Mouse (Mus musculus) telencephalon, adult 2 months (tissue): ENCODE data around the gene Top2a.

Experiments
- DNase-seq: peaks from one replicate; pipeline ENCODE4 v3.0.0-alpha.2; 2011; ENCODE audit warnings: low read depth, low spot score

Top2a gene

DNA sequence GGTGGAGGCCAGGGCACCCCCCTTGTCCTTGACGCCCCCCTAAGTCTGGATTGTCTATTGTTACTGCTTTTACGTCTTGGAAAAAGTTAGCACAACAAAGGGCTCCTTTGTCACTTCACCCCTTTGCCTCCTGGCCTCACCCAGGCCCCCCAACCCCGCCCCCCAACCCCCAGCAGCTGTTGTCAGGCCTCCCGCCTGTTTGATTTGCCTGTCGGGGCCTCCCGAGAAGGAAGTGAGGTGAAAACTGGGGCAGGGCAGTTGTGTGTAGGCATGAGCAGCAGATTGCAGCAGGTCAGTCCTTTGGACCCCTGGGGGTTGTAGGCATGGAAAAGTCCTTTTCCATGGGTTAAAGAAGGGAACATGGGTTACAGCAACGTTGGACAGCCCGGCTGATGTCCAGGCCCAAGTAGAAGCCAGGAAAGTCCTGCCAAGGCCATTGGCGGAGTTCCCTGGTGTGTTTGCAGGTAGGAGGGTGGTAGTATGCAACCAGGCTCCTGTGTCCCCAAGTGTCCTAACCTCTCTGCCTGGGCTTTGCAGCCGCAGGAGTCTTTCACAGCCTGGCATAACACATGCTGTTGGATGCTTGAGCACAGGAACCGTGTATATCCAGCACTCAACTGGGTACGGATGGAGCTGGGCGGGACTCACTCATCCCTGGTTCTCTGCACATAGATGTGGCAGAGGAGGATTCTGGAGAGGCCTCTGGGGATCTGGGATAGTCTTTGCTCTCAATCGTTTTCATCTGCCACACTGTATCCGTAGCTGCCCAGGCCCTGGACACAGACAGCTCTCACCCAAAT, 59.2 kb downstream of the Top2a start:
- DNase-seq, result no peak

DNA sequence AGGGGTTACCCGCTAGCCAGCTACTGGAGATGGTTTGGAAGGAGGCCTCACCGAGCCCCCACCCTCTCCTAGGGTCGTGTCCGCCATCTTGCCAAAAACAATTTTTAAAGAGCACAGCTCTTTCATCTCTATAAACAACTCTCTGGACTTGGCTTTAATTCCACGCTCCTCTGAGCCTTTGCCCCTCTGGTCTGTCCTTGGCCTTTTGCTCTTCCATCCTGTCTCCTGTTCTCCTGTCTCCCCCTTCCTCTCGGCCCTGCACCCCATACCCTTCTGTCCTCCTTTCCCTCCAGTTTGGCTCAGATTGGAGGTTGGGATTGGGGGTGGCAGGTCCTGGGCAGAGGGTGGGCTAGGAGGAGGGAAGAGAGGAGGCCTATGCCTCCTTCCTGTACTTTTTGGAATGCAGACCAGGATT, 59.8 kb downstream of the Top2a start:
- DNase-seq, result no peak

DNA sequence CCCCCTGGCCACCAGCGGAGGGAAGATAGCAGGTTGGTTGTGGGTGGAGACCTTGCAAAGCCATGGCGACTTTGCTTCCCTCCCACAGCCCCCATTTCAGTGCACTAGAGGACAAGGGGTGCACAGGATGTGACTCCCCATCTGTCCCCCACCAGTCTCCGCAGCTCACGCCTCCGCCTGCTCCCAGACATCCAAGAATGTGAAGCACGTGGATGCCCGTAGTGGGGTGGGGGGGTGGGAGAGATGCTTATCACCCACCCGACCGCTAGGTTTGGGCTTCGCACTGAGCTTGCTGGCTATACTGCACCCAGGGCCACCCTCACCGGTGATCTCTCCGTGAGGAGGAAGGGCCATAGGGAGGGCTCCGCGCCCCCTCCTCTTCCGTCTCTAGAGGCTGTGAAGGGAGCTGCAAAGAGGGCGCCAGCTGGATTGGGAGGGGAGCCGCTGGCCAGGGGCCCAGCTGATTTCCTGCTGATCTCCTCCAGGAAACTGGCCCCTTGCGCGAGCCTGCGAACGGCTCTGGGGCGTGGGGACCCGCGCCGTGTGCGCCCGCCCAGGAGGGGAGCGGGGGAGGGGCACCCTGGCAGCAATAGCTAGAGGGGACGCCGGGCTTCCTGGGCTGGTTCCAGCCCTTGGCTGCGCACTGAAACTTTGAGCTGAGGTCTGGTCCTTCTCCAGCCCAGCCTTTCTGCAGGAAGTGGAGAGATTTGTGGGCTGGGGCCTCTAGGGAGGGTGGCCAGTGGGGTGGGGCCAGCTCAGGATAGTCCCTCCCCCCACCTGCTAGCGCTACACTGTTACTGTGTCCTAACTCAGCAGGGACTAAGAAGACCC, 60.6 kb downstream of the Top2a start:
- DNase-seq, result no peak

DNA sequence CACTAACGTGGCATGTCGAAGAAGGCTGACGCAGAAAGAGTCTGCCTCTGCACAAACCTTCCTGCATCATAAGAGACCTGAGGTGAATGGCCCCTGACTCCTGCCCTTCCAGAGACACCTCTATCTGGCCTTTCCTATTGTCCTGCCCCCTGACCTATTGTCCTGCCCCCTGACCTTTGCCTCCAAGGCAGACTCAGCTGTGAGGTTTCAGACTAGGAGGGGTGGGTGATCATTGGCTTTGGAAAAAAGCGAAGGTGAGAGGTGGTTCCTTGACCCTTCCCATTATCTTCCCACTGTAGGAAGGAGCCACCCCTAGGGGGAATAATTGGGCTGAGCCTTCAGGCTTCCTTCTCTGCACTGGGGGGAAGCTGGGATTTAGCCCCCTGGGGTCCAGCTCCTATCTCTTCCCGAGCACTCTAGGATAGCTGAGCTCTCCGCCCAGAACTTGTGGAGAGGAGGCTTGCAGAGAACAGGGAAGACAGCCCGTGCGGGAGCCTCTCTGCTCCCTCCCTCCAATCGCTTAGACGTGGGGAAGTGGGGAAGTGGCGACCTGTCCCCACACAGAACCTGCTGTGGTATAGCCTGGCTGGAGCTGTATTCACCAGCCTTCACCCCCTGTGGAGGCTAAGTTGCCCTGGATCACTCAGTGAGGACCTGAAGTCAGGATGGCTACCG, 61.4 kb downstream of the Top2a start:
- DNase-seq, result no peak

DNA sequence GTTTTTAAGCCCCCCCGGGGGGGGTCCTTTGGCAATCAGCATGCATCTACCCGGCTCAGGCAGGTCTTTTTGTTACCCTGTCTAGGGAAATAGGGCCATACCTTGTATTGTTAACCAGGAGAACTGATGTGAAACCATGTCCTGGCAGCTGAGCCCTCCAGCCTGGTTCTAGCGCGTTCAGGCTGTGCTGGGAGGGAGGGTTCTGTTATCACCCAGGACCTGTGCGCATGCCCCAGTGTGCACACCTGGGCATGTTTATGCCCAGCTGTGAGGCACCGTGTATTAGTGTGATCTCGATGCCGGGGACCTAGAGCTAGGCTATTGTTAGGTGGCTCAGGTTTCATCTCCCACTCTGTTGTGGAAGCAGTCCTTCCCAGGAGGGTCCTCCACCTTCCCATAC, 62.2 kb downstream of the Top2a start:
- no peak for DNase-seq

DNA sequence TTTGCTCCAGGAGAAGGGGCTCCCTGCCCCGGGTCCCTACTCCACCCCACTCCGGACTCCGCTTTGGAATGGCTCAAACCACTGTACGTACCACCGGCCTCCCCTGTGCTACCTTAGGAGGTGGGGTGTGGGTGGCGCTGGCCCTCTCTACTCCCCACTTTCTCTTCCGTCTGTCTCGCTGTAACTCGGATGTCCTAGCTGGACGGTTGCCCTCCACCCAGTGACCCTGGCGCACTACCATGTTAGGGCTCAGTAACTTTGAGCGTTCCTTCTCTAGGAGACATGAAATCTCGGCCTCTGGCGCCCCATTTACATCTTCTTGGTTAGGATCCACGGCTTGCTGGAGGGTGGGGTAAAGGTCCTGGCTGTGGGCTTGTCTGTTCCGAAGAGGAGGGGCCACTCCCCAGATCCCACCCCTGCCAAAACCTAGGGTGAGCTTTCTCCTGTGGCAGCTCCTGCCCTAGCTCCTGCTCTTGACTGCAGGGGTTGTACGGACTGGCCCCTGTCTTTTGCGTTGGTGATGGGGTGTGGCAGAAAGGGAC, 62.9 kb downstream of the Top2a start:
- no peak for DNase-seq

DNA sequence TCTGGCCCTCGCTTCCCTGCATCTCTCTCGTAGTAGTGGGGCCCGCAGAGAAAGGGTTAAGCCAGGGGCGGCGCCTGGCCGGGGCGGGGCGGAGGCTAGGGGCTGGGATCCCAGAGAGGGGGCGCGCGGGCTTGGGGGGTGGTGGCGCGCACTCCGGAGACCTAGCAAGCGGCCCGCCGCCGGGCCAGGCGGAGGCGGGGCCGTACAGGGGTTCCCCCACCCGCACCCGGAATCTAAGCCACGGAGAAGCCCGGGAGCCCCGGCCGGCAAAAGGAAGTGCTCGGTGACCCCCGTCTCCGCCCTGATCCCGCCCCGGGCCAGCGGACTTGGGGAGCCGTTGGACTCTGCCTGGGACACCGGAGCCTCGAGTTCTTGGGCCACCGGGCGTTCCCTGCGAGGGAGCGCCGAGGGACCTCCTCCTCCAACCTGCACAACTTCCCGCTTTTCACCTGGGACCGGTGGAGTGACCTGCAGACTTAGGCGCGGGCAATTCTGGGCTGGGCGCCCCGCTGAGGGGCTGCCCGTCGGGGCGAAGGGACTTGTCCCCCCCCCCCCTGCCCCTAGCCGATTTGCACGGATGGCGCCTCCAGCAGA, 63.6 kb downstream of the Top2a start:
- no peak for DNase-seq

DNA sequence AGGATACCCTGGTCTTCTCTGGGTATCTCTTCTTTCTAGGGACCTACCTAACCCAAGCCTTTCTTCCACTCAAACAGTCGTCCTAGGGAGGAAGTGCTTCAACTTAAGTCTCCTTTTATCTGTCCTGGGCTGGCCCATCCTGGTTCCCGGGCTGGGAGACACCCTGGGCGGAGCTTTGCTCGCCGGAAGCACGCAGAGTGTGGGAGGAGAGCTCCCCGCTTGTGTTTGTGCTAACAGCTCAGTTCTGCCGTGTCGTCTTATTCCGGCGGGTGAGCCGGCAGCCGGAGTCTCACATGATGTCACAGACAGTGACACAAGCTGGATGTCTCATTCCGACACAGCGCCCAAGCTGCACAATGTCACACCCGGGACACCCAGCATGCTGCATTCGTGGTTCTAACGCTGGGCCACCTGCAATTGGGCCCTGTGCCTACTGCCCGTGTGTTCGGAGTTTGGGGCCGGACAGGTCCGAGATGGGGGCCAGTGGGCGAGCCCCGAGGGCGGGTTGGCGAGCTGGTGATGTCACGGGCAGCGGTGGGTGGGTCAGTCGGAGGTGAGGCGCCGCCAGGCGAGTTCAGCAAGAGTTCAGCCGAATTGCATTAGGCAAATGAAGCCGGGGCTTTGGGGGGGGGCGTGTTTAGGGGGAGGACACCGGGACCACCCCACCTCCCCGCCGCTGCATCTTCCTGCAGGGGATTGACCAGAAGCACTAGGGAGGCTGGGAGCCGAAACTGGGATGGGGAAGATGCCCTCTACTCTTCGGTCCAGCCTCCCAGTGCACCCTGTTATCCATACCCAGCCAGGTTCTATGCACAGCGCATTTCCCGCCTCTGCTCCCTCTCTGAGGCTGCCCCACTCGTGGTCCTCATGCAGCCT, 64.3 kb downstream of the Top2a start:
- DNase-seq, result no peak

DNA sequence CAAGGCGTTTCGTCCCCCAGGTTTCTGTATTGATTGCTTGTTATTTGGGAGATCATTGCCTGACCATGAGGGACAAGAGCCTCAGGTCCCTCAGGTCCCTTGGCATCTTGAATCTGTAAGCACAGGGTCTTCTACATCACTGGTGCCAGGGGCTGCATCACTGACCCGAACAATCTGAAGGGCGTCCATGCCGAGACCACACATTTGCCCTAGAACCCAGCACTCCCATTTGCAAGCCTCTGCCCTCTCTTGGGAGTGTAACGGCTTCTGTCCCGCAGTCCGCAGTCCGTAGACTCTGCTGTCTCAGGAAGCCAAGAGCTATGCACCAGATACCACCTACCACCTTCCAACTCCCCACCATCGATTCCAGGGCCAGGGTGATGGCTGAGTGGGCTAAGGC, 67.6 kb downstream of the Top2a start:
- DNase-seq, result no peak

DNA sequence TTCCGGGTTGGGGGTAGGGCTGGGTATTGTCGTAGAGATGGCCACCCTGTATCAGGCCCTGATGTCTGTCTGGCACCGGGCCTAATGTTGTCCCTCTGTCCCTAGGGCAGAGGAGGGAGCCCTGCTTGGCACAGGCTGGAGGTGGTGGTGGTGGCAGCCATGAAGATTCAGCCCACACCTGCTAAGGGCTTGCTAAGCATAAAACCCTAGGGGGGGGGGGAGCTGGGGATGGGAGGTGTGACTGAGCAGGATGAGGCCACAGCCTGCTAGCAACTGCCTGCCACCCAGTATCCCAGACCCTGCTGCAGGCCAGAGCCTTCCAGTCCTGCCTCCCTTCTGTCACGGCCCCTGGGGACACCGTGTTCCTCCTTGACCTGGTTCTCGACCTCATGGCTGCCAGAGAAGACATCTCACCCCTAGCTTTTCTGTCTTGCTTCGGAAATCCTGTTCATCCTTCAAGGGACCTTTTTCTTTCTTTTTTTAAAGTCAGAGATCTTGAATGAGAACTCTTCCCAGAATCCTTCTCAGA, 68.2 kb downstream of the Top2a start:
- DNase-seq, result no peak

DNA sequence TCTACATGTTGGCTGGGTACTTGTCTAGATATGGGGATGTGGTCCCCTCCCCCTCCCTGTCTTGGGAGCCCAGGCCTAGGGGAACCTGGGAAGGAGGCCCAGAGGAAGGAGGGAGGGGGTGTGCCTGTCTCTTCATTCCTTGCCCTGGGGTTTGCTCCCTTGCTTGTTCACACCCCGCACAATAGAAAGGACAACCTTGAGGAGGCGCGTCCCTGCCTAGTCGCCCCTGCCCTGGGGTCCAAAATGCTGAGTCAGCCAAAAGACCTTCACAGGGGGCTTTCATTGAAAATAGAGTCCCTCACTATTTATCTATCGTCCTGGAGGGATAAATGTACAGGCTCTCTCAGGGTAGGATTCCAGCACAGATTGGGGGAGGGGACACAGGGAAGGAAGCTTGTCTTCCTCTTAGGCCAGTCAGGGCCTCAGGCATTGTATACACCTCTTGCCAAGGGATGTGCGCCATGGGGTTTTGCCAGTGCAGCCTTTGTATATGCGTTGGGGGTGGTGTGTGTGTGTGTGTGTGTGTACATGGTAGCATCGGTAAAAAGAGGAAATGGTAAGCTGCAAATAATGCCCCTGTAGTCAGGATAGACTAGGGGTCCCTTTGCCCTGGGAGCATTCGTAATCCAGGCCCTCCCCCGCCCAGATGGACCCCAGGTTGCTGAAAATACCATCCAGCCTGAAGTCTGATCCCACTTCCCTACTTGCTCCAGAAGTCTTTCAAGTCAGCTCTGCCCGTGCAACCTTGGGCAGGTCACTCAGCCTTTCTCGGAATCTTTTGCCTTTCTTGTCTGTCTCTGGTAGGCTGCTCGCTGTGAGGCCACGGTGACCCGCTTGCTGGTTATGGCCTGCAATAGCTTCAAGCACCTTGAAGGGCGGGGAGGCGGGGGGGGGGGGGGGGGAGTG, 68.9 kb downstream of the Top2a start:
- DNase-seq, result no peak

DNA sequence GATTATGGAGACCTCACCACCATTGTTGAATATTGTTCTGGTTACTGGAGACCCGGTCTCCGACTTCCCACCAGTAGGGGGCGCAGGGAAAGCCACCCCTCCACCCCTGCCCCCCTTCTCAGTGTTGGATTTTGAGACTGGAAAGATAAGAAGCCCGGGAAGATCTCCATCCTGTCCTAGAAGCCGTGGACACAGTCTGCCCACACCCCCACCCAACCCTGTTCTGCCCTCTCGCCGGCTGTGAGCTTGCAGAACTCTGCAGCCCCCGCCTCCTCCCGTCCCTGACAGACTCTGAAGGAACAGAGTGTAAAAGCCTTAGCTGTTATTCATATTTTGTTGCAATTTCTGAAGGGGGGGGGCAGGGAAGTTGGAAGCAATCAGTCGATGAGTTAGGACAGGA, 69.6 kb downstream of the Top2a start:
- no peak for DNase-seq

DNA sequence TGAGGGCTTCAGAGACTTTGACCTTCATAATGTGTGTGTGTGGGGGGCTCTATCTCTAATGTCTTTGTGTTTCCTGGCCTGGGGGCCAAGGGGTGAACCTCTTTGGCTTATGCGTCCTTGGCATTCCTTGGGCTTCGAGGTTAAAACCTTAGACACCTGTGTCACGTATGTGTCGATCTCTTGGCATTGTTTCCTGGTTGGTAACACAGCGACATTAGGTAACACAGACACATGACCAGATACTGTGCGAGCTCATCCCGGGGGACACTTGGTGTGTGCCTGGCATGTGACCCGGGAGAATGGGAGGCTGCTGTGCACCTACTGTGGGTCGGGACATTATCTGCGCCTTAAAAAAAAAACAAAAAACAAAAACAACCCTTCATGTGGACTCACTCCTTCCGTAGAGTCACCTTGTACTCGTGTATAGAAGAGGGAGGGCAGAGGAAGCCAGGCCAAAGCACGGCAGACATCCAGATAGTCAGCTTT, 70.1 kb downstream of the Top2a start:
- no peak for DNase-seq

DNA sequence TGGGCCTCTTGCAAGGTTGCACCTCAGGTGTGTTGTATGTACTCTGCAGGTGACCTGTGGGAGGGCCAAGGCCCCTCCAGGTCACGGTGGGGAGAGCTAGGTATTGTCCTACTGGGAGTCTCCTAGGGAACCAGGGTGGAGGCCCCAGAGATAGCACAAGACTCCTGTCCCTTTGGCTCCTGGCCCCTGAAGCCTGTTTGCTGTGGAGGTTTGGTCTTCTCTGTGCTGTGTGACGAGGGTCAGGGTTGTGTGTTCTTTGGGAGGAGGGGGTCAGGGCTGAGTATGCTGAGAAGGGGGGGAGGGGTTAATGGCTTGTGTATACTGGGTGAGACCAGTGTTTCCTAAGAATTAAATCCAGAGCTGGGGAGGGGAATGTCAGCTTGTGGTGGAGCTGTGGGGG, 70.6 kb downstream of the Top2a start:
- no peak for DNase-seq

DNA sequence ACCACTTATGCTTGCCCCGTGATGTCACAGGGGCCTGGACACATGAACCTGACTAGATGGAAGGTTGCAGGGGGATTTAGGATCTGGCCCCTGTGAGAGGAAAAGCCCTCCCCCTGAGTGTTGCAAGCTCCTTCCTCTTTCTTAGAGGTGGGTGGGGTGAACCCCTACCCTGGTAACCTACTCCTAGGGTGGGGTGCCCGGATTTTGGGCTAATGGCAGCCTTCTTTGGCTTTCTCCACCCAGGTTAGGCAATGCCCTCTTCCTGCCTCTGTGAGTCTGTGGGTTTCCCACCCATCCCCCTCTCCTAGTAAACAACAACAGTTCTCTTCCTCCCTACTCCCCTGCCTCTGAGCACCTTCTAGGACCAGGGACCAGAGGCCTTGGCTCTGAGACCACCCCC, 71.3 kb downstream of the Top2a start:
- no peak for DNase-seq

DNA sequence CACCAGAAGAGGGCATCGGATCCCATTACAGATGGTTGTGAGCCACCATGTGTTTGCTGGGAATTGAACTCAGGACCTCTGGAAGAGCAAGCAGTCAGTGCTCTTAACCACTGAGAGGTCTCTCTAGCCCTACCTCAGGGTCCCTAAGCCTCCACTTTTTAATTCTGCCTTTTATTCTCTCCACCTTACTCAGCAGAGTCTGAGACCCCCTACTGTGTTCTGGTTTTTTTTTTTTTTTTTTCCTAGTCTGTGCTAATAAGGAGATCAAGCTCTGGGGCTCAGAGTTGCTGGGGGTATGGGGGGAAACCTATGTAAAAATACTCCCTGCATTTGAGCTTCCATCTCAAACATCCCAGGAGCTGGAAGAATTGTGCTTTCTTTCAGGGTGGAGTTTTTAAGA, 71.9 kb downstream of the Top2a start:
- no peak for DNase-seq

DNA sequence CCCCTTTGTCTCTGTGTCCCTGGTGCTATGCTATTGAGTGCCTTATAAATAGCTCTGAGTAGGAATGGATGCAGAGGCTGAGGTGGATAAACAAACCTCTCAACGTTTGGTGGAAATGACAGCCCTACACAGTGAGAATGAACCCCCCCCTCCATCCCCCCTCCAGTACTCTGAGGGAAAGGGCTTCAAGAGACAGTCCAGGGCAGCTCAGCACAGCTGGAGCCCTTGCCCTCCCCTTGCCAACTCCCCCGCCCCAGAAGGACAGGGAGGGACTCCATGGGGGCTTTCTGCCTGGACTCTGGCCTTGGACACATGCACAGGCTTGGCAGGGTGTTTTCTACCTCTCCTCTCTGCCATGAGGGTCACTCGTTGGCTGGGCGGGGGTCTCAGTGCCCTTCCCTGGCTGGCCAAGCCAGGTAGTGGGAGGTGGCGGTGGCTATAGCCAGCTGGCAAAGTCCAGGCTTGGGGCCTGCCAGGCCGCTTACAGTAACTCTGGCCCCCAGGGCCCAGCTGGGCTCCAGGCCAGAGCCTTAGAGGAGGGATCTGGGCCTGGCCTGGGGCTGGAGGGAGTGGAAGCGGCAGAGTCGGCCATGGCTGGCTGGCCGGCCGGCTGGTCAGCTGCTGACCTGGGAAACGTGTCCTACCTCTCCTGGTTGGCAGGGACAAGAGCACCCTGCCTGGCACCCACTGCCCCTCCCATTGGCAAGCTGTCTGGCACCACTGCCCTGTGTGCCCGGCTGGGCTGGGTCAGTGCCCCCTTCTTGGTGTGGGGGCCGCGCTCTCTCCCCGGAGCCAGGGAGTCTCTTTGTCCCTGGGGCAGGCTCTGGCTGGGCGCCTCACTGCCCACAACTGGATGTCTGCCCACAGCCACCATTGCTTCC, 72.7 kb downstream of the Top2a start:
- no peak for DNase-seq

DNA sequence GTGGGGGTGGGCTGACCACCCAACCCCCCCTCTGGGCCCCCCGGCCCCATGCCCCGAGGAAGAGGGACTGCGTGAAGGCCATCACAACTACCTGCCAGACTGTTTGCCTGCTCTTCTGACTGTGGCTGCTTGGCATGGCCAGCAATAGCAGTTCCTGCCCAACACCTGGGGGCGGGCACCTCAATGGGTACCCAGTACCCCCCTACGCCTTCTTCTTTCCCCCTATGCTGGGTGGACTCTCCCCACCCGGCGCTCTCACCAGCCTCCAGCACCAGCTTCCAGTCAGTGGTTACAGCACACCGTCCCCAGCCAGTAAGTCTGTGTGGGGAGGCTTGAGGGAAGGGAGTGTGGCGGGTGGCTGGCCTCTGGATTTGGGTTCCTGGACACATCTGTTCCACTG, 73.5 kb downstream of the Top2a start:
- DNase-seq, result no peak
